Mouse (Mus musculus): ENCODE results near the gene Osr1.

The Osr1 gene

GRCm38 (mm10) chr12:9587732-9588131 is 17.8 kb downstream of the Osr1 start:
- DNase-seq (ENCODE audit: low read depth), result no peak

- DNase-seq (ENCODE audit: low read depth), result no peak
Measured at GRCm38 (mm10) chr12:9589561-9590134, 19.7 kb downstream of the Osr1 start.

GRCm38 (mm10) chr12:9591141-9591540 is 21.2 kb downstream of the Osr1 start:
- no peak for DNase-seq (ENCODE audit: low read depth)

GRCm38 (mm10) chr12:9598219-9598618 is 28.3 kb downstream of the Osr1 start:
- DNase-seq (ENCODE audit: low read depth), result no peak
